Mouse (Mus musculus) kidney, postnatal 14 days (tissue): ENCODE results near the gene Tmem217.
A peak's percentile ranks its signal among the peaks of the same experiment; 100 is the strongest.
"Not testable (repeated sequence)": the region's sequence is repeated elsewhere in the genome, so short reads cannot be mapped to it uniquely, and the experiment has no call there.

Experiments
- DNase-seq: peaks from one replicate; pipeline ENCODE4 v3.0.0; 2022; ENCODE audit warnings: mixed read lengths

The Tmem217 gene

DNA sequence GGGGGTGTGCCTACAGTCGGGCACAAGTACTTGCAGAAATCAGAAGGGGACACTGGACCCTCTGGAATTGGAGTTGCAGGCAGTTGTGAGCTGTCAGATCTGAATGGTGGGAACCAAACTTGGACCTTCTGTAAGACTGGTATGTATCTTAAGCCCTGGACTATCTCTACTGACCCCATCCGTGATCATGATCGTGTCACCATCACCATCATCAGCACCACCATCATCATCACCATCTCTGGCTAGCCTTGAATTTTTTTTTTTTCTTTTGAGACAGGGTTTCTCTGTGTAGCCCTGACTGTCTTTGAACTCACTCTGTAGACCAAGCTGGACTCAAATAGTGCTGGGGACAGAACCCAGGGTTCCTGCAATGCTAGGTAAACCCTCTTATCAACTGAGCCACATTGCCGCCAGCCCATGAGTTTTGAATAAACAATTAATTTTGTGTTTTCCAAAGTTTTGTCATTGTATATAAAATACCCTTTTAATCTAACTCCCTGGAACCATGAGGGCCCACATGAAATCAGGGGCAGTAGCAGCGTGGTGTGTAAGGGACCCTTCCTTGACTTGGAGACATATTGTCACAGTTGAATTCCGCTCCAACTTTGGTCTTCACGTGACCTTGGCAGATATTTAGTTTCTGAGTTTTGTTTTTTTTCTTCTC, 50.0 kb downstream of the Tmem217 start:
- no peak for DNase-seq

DNA sequence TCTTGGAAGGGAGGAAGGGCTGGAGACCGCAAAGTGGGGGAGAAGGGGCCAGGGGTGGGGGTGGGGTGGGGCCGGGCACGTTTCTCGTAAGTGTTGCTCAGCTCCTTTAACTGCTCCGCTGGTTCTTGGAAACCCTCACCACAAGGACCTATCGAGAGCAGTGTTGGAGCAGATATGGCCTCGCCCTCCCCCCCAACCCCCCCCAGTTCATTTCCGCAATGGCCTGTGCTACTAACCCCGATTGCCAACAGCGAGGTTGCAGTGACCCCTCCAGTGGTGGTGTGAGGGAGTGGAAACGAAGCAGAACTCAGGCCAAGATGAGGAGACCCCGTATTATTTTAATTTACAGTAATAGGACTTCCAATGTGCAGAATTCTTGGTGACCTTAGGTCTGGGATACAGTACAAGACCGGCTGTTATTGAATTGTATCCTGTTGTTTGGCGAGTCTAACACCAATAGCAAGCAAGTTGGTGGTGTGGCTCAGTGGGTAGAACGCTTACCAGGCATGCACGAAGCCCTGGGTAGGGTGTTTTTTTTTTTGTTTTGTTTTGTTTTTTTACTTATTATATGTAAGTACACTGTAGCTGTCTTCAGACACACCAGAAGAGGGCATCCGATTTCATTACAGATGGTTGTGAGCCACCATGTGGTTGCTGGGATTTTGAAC, 51.2 kb downstream of the Tmem217 start:
- DNase-seq = no peak

DNA sequence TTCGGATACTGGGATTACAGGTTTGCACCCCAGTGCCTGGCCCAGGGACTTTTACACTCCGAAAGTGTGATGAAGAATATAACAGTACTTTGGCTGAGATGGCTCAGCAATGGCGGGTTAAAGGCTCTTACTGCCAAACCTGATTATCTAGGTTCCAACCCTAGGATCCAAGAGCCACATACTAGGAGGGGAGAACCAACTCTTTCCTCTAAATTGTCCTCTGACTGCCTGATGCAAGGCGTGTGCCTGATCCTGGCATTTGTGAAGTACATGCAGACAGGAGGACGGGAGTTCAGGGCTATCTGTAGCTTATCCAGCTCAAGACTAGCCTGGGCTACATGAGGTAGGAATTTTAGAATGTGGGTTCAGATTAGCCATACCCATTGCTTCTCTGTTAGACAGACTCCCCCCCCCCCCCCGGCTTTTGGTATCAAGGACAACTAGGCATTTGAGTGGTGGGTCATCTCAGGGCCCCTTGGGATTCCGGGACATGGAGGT, 51.9 kb downstream of the Tmem217 start:
- DNase-seq = no peak

DNA sequence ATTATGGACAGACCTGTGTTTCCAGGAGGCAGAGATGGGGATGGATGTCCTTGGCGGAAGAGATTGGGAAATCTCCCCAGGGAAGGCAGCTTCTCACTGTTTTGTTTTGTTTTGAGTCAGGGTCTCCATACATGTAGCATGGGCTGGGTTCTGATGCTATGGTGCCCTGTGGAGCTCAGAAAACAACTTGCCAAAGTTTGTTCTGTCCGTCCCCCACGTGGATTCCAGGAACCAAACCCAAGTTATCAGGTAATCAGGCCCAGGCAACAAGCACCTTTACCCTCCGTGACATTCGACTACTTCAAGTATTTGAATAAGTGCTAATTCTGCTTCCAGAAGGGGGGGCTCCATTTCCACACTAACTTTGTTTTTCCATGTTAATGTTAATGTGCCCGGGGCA, 52.7 kb downstream of the Tmem217 start:
- DNase-seq = no peak

DNA sequence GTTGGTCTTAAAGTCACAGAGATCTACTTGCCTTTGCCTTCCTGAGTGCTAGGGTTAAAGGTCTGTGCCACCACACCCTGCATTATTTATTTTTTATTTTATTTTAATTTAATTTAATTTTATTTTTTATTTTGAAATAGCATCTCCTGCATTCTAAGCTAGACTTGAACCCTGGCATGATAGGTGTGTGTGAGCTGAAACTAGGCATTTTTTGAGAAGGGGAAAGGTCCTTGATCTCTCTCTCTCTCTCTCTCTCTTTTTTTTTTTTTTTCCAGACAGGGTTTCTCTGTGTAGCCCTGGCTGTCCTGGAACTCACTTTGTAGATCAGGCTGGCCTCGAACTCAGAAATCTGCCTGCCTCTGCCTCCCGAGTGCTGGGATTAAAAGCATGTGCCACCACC, 53.2 kb downstream of the Tmem217 start:
- not testable (repeated sequence) for DNase-seq

DNA sequence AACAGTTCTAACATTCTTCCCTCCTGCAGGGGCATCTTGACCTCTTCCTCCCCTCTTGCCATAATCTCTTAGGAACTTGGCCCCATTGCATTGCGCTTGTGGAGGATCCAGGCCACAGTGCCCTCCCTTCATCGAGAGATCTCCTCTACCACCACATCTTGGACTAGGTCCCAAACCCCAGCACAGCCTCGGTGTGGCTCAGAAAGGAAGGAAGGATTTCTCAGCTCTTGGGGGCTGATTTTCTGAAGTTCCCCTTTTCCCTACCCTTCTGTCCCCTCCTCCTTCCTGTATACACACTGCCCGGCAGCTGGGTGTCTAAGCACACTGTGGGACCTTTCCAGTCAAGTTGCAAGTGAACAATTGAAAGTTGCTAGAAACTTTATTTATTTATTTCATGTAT, 54.2 kb downstream of the Tmem217 start:
- no peak for DNase-seq

DNA sequence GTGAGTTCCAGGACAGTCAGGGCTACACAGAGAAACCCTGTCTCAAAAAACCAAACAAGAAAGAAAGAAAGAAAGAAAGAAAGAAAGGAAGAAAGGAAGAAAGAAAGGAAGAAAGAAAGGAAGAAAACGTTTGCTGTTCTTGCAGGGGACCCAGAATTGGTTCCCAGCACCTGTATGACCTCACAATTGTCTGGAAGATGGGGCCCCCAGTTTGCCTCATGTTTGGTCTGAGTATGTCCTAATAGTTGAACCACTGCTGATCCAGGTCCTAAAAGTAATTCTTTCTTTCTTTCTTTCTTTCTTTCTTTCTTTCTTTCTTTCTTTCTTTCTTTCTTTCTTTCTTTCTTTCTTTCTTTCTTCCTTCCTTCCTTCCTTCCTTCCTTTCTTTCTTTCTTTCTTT, 54.7 kb downstream of the Tmem217 start:
- not testable (repeated sequence) for DNase-seq

DNA sequence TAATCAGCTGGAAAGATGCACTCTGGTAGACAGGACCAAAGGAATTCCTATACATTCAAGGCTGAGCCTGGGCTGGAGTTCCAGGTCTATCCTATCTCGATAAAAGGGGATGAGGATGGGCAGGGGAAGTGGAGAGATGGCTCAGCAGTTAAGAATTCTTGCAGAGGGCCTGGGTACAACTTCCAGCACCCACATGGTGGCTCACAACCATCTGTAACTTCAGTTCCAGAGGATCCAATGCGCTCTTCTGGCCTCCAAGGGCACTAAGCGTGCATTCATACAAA, 55.2 kb downstream of the Tmem217 start:
- no peak for DNase-seq

DNA sequence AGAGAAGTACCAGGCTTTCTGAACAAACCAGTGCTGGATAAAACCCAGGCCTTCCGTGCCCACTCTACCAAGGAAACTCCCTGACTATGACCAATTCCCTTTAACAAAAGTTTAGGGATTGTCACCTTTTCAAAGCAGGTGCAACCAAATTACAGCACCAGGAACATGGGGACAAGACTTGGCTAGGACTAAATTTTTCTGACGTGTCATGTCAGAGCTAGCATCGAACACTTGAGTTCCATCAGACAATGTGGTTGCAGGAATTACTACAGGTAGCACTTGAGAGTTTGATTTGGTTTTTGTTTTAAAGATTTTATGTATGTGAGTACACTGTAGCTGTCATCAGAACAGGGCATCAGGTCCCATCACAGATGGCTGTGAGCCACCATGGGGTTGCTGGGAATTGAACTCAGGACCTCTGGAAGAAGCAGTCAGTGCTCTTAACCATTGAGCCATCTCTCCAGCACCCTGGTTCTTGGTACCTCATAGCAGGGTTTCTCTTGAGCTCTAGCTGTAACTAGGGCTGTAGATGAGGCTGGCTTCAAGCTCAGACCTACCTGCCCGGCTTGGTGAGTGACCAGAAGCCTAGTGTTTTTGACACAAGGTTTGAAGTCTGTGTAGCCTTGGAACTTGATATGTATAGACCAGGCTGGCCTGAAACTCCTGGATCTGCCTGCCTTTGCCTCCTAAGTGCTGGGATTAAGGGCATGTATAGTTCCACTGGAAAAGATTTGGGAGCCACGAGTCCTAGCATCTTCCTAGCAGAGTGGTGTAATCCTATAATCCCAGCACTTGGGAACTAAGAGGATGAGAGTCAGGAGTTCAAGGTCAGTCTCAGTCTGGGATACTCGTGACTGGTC, 55.7 kb downstream of the Tmem217 start:
- DNase-seq = no peak

DNA sequence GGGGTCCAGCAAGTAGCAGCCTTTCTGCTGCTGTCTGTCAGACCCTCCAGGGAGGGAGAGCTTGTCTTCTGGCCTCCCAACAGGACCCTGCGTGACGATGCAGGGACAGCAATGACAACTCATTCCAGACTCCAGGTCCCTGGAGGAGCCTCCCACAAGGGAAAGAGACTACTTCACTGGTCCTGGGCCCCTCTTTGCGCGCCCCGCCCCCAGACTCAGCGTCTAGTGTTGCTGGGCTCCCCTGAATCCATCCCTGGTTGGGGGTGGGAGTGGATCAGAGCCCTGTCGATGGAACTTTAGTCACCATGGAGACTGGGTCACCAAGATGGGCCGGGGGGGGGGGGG, 57.5 kb downstream of the Tmem217 start:
- DNase-seq = peak; percentile 12

DNA sequence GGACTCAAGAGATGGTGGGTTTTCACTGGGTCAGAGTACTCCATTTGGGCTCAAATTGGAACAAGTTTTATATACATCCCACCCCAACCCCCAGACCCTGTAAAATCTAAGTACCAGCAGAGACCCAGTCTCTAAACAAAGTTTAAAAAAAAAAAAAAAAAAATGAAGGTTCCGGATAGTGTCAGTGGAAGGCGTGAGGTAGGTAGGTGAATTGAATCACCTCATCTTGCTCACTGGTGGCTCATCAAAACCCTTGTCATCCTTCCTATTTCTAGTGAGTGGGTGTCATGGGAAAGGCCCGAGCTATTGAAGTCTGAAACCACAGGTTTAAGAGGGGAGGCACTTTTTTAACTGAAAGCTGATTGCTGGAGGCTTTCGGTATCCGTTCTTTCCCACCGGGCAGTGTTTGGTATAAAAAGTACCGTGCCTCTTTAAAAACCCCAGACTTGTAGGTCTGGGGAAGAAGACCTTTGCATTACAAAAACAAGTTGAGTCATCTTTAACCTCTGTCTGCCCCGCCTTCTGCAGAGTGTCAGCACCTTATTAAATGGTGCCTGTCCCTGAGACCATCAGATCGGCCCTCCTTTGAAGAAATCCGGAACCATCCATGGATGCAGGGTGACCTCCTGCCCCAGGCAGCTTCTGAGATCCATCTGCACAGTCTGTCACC, 58.0 kb downstream of the Tmem217 start:
- no peak for DNase-seq

DNA sequence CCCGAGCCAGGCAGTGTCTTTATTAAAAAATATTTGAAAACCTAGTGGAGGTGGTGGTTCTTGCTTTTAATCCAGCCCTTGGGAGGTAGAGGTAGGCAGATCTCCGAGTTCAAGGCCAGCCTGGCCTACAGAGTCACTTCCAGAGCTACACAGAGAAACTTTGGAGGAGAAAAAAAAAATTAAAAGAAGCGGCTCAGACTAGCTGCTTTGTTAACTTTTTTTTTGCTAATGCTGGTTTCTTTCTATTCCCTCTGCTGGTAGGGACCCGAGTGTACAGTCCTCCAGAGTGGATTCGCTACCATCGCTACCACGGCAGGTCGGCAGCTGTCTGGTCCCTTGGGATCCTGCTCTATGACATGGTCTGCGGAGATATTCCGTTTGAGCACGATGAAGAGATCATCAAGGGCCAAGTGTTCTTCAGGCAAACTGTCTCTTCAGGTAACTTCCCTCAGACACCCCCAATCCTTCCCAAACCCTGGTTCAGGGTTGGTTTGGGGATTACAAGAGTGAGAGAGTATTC, 58.7 kb downstream of the Tmem217 start:
- no peak for DNase-seq

DNA sequence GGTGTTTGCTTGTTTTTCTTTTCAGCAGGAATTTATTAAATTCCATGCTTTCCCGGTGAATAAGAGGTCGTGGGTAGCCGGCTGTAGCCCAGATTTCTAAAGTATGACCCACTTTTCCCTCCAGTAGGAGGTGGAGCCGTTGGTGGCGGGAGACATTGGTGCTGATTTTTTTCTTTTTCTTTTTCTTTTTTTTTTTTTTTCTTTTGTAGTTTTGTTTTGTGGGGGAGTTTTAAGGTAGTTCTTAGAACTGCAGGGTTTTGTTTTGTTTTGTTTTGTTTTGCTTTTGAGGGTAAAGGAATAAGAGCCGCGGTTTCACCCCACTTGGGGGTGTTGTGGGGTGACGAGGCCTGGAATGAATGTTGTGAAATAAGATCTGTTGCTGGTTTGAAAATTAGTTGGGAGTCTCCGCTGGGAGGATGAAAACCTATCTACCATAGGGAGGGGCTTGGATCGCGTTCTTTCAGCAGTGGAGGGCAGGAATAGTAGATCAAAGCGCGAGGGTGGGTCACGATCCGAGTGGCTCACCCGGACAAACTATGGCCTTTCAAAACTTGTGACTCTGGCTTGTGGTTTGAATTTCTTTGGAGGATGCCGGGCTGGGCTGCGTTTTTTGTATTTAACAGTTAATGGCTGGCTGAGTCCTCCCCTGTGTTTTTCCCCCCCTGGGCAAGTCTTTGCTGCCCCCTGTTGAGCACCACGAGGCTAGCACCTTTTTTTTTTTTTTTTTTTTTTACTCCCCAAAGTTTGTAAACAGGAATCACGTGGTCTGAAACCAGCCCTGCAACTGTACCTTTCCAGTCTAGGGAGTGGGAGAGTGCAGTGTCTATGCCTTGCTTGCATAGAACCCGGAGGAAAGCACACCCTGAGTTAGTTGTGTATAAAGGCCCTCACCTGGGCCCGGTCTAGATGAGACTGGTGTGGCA, 59.7 kb downstream of the Tmem217 start:
- DNase-seq = peak; percentile 77

DNA sequence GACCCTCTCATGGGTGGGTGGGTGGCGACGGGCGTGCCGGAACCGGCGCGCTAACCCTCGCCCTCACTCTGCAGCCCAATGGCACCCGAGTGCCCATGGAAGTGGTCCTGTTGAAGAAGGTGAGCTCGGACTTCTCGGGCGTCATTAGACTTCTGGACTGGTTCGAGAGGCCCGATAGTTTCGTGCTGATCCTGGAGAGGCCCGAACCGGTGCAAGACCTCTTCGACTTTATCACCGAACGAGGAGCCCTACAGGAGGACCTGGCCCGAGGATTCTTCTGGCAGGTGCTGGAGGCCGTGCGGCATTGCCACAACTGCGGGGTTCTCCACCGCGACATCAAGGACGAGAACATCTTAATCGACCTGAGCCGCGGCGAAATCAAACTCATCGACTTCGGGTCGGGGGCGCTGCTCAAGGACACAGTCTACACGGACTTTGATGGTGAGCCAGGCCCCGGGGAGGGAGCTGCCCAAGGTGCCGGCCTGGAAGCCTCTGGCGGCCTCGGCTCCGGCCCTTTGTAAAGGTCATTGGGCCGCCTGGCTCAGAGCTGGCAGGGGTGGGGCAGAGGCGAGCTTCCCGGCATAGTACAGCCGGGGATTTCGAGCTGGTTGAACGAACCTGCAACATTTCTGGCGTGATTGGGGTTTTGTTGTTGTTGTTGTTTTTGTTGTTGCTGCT, 60.5 kb downstream of the Tmem217 start:
- peak; percentile 80 for DNase-seq

DNA sequence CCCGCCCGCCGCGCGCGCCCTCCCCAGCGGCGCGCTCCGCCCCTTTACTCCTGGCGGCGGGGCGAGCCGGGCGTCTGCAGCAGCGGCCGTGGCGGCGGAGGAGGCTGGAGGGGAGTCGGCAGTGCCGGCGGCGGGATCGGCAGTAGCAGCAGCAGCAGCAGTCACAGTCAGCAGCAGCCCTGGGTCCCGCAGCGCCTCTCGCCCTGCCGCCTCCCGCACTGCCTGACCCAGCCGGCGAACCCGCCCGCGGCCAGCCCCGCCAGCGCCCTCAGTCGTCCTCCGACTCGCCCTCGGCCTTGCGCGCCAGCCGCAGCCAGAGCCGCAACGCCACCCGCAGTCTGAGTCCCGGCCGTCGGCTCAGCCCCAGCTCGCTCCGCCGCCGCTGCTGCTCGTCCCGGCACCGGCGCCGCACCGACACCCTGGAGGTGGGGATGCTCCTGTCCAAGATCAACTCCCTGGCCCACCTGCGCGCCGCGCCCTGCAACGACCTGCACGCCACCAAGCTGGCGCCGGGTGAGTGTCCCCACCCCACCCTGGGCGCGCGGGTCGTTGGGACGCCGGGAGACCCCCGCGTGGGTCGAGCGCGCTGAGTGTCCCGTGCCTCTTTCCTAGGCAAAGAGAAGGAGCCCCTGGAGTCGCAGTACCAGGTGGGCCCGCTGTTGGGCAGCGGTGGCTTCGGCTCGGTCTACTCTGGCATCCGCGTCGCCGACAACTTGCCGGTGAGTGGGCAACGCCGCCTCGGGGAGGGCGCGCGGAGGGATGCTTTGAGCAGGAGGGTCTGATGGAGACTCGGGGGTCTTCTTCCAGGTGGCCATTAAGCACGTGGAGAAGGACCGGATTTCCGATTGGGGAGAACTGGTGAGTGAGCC, 61.2 kb downstream of the Tmem217 start, which contains the start of gene Pim1:
Gene Pim1 (plus strand): TSS at position 41 of the 869 bp plus-strand sequence.
- DNase-seq = no peak

DNA sequence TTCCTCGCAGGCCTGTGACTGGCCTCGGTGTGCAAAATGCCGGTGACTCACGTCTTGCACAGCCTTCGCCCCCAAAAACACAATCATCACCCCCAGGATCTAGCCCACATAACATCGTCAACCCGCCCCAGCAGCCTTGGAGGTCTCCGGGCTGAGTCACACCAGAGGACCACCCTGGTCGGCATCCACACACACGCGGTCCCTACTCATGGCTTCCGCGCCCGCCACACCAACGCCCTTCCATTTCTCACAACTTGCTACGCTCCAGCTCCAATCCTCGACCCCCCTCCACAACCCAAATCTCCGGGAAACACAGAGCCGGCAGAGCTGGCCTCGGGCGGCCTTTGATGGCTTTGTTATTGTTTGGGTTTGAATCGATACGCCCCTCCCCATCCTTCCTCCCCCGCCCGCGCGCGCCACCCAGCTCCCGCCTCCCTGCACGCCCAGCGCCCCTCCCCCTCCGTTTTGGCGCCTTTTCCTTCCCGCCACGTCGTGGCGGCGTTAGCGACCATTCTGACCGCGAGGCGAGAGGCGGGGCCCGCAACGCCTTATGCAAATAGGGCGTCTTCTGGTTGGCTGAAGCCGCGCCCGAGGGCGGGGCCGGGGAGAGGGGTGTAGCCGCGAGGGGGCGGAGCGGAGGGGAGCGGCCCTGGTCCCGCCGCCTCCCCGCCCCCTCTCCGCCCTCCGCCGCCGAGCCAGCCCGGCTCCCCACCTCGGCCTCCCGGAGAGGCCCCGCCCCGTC, 62.0 kb downstream of the Tmem217 start:
- DNase-seq = peak; percentile 99

DNA sequence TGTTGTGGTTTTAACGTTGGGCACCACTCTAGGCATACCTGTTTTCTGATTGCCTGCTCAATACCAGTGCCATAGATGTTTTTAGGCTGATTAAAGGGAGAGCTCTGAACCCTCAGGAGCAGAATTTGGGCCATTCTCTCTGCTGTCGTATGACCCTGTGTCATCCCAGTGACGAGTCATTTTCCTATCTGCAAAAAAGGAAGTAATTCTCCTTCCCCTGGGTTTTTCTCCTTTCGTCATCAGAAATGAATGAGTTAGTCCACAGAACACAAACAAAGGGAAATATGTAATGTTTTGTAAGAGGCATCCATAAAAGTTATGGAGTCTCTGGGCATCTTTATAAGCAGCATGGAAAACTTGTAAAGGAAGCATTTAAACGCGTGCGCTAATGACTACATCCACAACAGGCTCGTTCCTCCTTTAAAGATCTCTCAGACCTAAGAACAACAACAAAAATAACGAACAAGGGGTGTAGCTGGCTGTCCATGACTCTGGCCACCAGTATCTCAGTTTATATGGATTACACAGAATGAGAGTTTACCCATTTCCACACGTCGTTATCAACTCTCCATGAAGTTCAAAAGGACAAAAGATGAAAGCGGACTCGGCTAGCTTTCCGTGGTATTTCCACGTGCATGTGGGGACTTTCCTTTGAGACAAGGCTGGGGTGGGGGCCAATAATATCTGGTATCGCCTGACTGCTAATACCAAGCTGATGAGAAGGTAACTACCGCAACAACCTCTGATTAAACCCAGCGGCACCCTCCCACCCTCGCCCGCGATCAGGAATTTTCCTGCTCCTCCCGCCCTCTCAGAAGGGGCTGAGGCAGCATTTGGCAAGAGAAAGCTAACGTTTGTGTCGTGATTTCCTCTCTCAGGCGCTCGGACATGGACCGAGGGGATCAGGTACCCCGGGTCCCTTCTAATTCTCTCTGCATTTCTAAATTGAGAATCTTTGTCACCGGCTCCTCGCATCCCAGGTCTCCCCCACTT, 62.9 kb downstream of the Tmem217 start:
- peak; percentile 54 for DNase-seq
